Mouse (Mus musculus) lung, postnatal 0 days (tissue): ENCODE measurements around the gene Ly86. TPM values are rescaled to one million over a fixed set of nuclear protein-coding genes. Genes with fewer than 3 reads are reported as not detected.

Experiments
- ATAC-seq: fragments of 200-750 bp; cut with Nextera tagmentation; 2 replicates; pipeline ENCODE4 v1.8.0; 2017; ENCODE audit warnings: moderate library complexity
- DNase-seq: peaks from one replicate; pipeline ENCODE4 v3.0.0-alpha.2; 2016; ENCODE audit warnings: low spot score
- H3K27ac ChIP-seq: fragments of 300-500 bp; sonication (generic); 2 replicates; pipeline ENCODE4 v1.5.1; 2014; ENCODE audit warnings: antibody characterized with exemption, mild to moderate bottlenecking, low read length, mixed read lengths
- H3K27me3 ChIP-seq: fragments of 300-500 bp; sonication (generic); replicated peaks from 2 replicates; pipeline ENCODE4 v1.6.1; 2014; ENCODE audit warnings: low read length, mixed read lengths; ENCODE audit not compliant: insufficient read depth
- H3K36me3 ChIP-seq: fragments of 300-500 bp; sonication (generic); 2 replicates; pipeline ENCODE4 v1.6.1; 2014; ENCODE audit warnings: low read length, mixed read lengths; ENCODE audit not compliant: insufficient read depth
- H3K4me1 ChIP-seq: fragments of 300-500 bp; sonication (generic); 2 replicates; pipeline ENCODE4 v1.6.1; 2014; ENCODE audit warnings: antibody characterized with exemption, low read depth, low read length, mixed read lengths; ENCODE audit not compliant: insufficient read depth
- H3K4me2 ChIP-seq: fragments of 300-500 bp; sonication (generic); replicated peaks from 2 replicates; pipeline ENCODE4 v1.6.1; 2014; ENCODE audit warnings: low read depth, mild to moderate bottlenecking, low read length, moderate library complexity, mixed read lengths
- H3K4me3 ChIP-seq: fragments of 300-500 bp; sonication (generic); 2 replicates; pipeline ENCODE4 v1.5.1; 2014; ENCODE audit warnings: low read depth, low read length
- H3K9ac ChIP-seq: fragments of 300-500 bp; sonication (generic); replicated peaks from 2 replicates; pipeline ENCODE4 v1.6.1; 2014; ENCODE audit warnings: low read depth, mild to moderate bottlenecking
- H3K9me3 ChIP-seq: fragments of 300-500 bp; sonication (generic); 2 replicates; pipeline ENCODE4 v1.6.1; 2016; ENCODE audit warnings: low read length, mixed read lengths
- CTCF ChIP-seq: IDR thresholded peaks from 2 replicates; pipeline ENCODE4 v1.5.1; 2016; ENCODE audit warnings: antibody characterized with exemption, mild to moderate bottlenecking
- EP300 ChIP-seq: IDR thresholded peaks from 2 replicates; pipeline ENCODE4 v1.6.1; 2016; ENCODE audit warnings: antibody characterized with exemption, mild to moderate bottlenecking, control low read depth
- WGBS: fragments of 180-500 bp; shearing (Covaris S2); extraction: QIAGEN DNeasy Blood & Tissue Kit; methylation state at CpG from one replicate; pipeline ENCODE4 v1.1.7; 2014; 5-methylcytosine and 5-hydroxymethylcytosine counted together
- polyA plus RNA-seq: library from polyadenylated mRNA; unstranded; fragments of >200 nt; fragmentation: Nextera tagmentation; extraction: Ambion mirVana; gene quantifications from 2 replicates; pipeline ENCODE4 v1.2.1, GENCODE M21; 2015

Gene Ly86
- polyA plus RNA-seq, 1 experiment from 2014 or later, result 13.8 TPM

DNA sequence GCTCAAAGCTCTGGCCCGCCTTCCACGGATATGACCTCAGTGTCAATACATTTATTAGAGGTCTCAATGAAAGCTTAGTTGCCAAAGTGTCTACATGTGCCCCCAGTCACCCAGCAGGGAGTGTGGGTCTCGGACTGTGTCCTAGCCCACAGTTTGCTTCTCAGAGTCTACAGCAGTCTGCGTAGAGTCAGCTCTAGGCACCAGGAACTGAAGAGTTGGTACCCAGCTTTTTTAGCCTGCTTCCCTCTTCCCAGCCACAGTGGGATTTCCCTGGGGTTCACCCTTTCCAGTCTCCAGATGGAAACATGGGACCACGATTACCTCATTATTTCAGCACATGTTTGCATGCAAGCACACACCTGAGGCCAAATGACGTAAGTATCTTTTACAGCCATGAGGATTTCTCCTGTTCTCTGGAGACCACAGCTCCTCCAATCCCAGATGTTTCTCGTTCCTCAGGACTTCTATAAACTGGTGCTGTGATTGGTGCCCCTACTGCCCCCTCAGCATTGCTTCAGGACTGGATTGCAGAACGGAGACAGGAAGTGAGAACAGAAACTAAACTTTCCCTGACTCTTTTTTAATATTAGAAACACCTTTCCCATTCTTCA is 84.8 kb downstream of the Ly86 start:
- Histone ChIP-seq H3K4me2 (no peak overlapping the region), H3K9ac (no peak overlapping the region), H3K36me3 (no peaks in the 10 kb centered on the region), H3K4me3 (no peak overlapping the region), H3K27me3 (no peaks in the 10 kb centered on the region), H3K4me1 (peaks cover 4% of the 10 kb centered on the region; the same call in 1 of the 2 replicates), H3K27ac (no peak overlapping the region), H3K9me3 (no peaks in the 10 kb centered on the region)
- 71% methylated on average over 8 of the region's 8 CpGs for WGBS
- TF ChIP-seq CTCF (no peak), EP300 (no peak)
- DNase-seq, result peak; percentile 36
- ATAC-seq, result no peak

DNA sequence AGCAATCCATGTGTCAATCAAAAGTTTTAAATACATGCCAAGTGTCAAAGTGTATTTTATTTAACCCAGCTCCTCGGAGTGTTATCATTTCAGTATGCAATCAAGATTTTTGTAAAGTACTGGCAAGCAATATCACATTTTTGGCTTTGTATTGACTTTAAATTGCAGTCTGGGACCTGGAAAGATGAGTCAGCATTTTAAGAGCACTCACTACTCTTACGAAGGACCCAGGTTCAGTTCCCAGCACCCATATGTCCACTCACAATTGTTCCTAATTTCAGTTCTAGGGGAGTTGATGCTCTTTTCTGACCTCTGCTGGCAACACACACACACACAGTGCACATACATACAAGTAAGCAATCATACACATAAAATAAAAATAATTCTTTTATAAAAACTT is 86.7 kb downstream of the Ly86 start:
- Histone ChIP-seq H3K36me3 (no peaks in the 10 kb centered on the region), H3K9me3 (no peaks in the 10 kb centered on the region), H3K4me3 (no peak overlapping the region), H3K4me2 (no peak overlapping the region), H3K4me1 (peaks cover 6% of the 10 kb centered on the region; the same call in 1 of the 2 replicates), H3K9ac (no peak overlapping the region), H3K27ac (no peak overlapping the region), H3K27me3 (no peaks in the 10 kb centered on the region)
- DNase-seq, result no peak
- no peak for ATAC-seq
- WGBS, result 93% methylated on average over 2 of the region's 2 CpGs
- TF ChIP-seq CTCF (no peak), EP300 (no peak)

DNA sequence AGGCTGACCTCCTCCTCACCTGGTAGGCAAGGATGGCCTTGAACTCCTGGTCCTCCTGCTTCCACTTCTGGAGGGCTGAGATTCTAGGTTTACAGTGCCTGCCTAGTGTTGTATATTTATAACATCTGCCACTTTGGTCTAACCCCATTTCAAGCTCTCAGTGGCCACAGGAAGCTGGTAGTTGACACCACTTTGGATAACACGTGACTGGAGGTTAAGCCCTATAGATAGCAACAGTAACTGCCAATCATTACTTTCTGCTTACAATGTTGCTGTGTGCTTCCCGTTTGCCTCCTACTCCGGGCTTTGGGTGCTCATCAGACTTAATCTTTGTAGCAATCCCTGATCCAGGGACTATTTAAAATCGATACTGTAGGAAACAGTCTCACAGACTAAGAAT is 87.6 kb downstream of the Ly86 start:
- TF ChIP-seq CTCF (no peak), EP300 (no peak)
- H3K27me3 ChIP-seq, result no peaks in the 10 kb centered on the region
- ATAC-seq (no peak), DNase-seq (no peak)
- no peak overlapping the region for H3K9ac ChIP-seq
- H3K4me2 ChIP-seq, result no peak overlapping the region
- H3K27ac ChIP-seq, result no peak overlapping the region
- H3K4me3 ChIP-seq, result no peak overlapping the region
- no peaks in the 10 kb centered on the region for H3K9me3 ChIP-seq
- WGBS, result 31% methylated on average over 4 of the region's 4 CpGs
- H3K36me3 ChIP-seq, result no peaks in the 10 kb centered on the region
- H3K4me1 ChIP-seq, result peaks cover 6% of the 10 kb centered on the region; the same call in 1 of the 2 replicates

DNA sequence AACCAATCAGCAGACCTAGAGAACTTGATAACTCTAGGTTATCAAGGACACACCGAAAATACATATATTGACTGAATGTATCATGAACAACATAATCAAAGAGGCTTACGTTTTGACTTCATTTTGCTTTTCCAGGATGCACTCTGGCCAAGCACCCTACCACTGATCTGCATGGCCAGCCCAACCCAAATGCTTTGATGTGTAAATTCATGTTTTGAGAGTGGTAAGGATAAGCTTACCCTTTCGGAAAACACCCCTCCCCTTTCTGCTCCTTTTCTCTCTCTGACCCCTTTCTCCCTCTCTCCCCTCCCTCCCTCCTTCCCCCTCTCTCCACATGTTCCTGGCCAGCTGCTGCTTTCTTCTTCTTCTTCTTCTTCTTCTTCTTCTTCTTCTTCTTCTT is 88.1 kb downstream of the Ly86 start:
- H3K27ac ChIP-seq, result no peak overlapping the region
- H3K9ac ChIP-seq, result no peak overlapping the region
- ATAC-seq (no peak), DNase-seq (no peak)
- no peaks in the 10 kb centered on the region for H3K9me3 ChIP-seq
- H3K27me3 ChIP-seq, result no peaks in the 10 kb centered on the region
- H3K4me2 ChIP-seq, result no peak overlapping the region
- TF ChIP-seq CTCF (no peak), EP300 (no peak)
- H3K4me3 ChIP-seq, result no peak overlapping the region
- 40% methylated on average over 3 of the region's 3 CpGs for WGBS
- H3K4me1 ChIP-seq, result peaks cover 6% of the 10 kb centered on the region; the same call in 1 of the 2 replicates
- no peaks in the 10 kb centered on the region for H3K36me3 ChIP-seq

DNA sequence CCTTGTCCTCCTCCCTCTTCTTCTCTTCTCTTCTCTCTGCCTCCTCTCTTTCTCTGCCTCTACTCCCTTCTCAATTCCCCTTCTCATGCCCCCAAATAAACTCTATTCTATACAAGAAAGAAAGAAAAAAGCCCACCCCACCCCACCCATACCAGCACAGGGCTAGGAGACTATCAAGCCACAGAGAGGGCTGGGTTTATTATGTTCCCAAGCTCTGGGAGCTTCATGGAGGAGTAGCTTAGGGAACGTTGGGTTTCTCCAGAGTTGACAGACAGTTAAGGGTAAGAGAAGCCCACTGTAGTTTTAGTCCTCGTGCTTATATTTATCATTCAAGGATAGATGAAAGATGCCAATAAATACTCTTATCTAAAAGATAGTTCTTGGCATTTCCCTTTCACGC is 88.7 kb downstream of the Ly86 start:
- WGBS, result 10% methylated on average over 3 of the region's 3 CpGs
- TF ChIP-seq CTCF, result no peak
- no peak for TF ChIP-seq EP300
- DNase-seq (no peak), ATAC-seq (peak; percentile 39; the same call in 1 of the 2 replicates)
- H3K4me2 ChIP-seq, result no peak overlapping the region; the same call in 1 of the 2 replicates
- H3K9me3 ChIP-seq, result no peaks in the 10 kb centered on the region
- H3K4me1 ChIP-seq, result peaks cover 6% of the 10 kb centered on the region; the same call in 1 of the 2 replicates
- H3K4me3 ChIP-seq, result no peak overlapping the region
- peak overlapping the region; percentile 54; the same call in 1 of the 2 replicates for H3K27ac ChIP-seq
- H3K36me3 ChIP-seq, result no peaks in the 10 kb centered on the region
- H3K9ac ChIP-seq, result no peak overlapping the region
- no peaks in the 10 kb centered on the region for H3K27me3 ChIP-seq

DNA sequence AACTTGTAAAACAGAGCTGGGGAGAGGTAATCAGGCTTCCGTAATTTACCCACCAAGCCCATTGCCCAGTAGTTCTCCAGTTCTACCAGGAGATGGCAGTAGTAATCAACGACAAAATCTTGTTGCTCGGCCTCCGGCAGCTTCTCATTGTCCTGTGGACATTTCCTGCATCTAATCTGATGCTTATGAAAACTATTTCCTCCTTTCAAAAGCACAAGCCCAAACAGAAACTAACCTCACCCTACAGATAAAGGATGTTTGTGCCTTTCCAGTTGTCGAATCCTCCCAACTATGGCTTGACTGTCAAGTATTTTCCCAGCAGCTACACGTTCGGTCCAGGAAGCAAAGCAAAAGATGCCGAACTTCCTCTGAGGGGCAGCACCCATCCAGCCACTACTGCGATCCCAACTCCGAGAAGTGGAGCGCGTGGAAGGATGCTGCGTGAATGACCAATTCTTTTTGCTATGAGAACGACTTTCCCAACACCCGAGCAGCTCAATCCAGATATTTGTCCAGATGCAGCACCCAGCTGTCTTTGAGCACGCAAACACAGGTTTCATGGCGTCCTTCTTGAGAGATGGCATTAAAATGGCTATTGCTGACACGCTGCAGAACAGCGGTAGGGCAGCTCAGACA is 89.2 kb downstream of the Ly86 start:
- DNase-seq (peak; percentile 95), ATAC-seq (peak; percentile 89)
- Histone ChIP-seq H3K9ac (0 out of 2 replicates have a peak overlapping the region, but pooled peaks have one; percentile 23), H3K27ac (peak overlapping the region; percentile 89), H3K36me3 (no peaks in the 10 kb centered on the region), H3K9me3 (no peaks in the 10 kb centered on the region), H3K4me1 (peaks cover 6% of the 10 kb centered on the region; the same call in 1 of the 2 replicates), H3K4me3 (peak overlapping the region; percentile 36), H3K27me3 (no peaks in the 10 kb centered on the region), H3K4me2 (peak overlapping the region; percentile 57)
- TF ChIP-seq EP300 (peak; percentile 88), CTCF (peak; percentile 82)
- 2% methylated on average over 19 of the region's 19 CpGs for WGBS
